In the genomic region with DNA sequence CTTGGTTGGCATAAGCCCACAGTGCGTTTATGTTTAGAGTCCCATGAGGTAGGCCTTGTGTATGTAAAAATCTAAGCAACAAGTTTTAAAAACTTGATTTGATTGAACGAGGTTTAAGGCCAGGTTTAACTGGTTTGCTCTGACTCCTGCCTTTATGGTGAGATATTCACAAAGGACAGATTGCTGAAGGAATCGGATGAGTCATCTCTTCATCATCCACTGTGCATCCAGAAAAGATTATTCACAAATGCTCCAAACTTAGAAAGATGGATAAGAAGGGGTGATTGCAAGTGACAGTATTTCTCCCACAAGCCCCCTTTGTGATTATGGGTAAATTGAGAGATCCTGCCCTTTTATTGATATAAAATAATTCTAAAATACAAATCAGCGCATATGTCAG, we compare ENCODE assay signal across 14 mouse cellular contexts.
"Had no signal": no experiment of that assay in that cellular context is flagged by ENCODE, and none has a peak within 500 bp of the region (broad histone marks: within the 10 kb centered on the region; RNA-seq: fewer than 3 reads in every experiment).

No protein-coding gene starts in this region.

- ATAC-seq: lung, postnatal 0 days; midbrain, embryonic 13.5 days had no signal

- DNase-seq: kidney, adult 2 months; kidney, postnatal 25 days; layer of hippocampus, adult 9-11 months; liver; liver, embryonic 13.5 days; lung, embryonic 14.5 days; lung, postnatal 36 days; retina, postnatal 1 day; right cerebral cortex, postnatal 25 days; spleen, adult 18-20 months; thymus, adult 18-20 months; thymus, postnatal 36 days had no signal
